Mouse (Mus musculus): ENCODE measurements at regions not wholly inside any gene's neighbourhood (a gene's known extent, or its start where the extent isn't known, plus 50 kb on each side); places are given as distances from the start of the nearest gene placed in this dataset.
A peak's percentile ranks its signal among the peaks of the same experiment; 100 is the strongest.

DNA sequence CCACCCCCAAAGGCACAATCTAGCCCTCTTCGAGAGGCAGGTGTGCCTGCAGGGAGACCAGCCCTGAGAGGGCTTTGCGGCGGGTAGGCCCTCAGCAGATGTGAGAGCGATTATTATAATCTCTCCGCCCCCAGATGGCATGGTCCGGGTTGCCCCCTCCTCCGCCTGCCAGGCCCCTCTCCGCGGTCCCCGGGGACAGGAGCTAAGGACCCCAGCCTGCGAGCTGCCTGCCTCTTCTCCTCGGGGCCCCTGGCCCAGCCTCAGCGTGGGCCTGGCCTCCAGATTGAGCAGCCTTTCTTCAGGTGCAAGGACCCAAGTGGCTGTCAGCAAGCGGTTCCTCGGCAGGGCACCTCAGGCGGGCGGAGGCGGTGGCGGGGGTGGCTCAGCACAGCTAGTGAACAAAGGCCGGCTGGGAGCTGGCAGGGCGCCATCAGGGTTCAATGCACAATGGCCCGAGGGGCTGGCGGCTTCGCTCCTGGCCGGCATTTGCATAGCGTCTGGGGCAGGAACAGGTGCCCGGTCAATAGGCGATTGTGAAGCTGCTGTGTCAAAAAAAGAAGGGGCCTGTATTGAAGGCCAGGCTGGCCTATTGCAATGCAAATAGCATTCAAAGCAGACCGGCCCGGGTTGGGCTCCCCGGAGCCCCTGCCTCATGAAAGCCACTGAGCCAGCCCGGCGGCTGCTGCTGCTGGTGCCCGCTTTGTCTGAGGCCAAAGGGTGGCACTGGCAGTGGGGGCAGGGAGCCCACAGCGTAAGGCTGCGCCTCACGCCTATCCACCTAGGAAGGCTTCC lies 141.1 kb upstream of the Zmiz1 start:
- Histone ChIP-seq H3K27ac (ENCODE audit: low read depth, low read length) (no peak overlapping the region; the same call in 1 of the 2 replicates), H3K4me3 (ENCODE audit: low read depth, low read length) (peak overlapping the region; percentile 20; the same call in 1 of the 2 replicates), H3K9ac (ENCODE audit: low read depth, low read length) (peak overlapping the region; percentile 17; the same call in 1 of the 2 replicates), H3K36me3 (ENCODE audit: control insufficient read depth, insufficient read depth) (no peaks in the 10 kb centered on the region), H3K27me3 (replicated peaks; ENCODE audit: control insufficient read depth, insufficient read depth, low read length) (no peaks in the 10 kb centered on the region), H3K4me1 (replicated peaks; ENCODE audit: control insufficient read depth, insufficient read depth, low read length) (peaks cover 4% of the 10 kb centered on the region; the same call in 1 of the 2 replicates), H3K9me3 (ENCODE audit: control insufficient read depth) (no peaks in the 10 kb centered on the region), H3K4me2 (replicated peaks; ENCODE audit: low read depth) (peak overlapping the region; percentile 58)
- TF ChIP-seq CTCF (IDR thresholded peaks at IDR 0.05; ENCODE audit: low read depth) = no peak
- peak; percentile 81 for ATAC-seq
- 22% methylated on average over 37 of the region's 37 CpGs for WGBS

DNA sequence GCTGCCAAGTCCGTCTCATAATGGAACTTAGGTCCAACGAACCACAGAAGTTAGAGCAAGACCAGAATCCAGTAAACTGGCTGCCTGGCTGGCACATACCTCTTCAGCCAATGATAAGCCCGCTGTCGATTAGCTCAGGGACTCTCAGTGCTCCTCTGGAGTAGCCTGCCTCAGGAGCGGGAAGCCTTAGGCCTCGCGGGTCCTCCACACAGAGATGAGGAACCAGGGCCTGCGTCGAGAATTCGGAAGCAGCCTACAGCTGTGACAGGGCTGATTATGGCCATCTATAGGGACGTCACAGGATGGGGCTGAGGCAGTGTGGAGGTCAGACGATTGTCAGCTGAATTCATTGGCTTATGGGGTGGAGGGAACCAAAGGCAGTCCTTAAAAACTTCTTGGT lies 140.1 kb upstream of the Zmiz1 start:
- no peak overlapping the region for H3K4me3 ChIP-seq (ENCODE audit: low read depth, low read length)
- H3K4me2 ChIP-seq (replicated peaks; ENCODE audit: low read depth) = no peak overlapping the region
- H3K4me1 ChIP-seq (replicated peaks; ENCODE audit: control insufficient read depth, insufficient read depth, low read length) = peaks cover 4% of the 10 kb centered on the region; the same call in 1 of the 2 replicates
- WGBS = 84% methylated on average over 12 of the region's 12 CpGs
- no peaks in the 10 kb centered on the region for H3K36me3 ChIP-seq (ENCODE audit: control insufficient read depth, insufficient read depth)
- no peak for ATAC-seq
- no peak overlapping the region for H3K9ac ChIP-seq (ENCODE audit: low read depth, low read length)
- no peaks in the 10 kb centered on the region for H3K27me3 ChIP-seq (replicated peaks; ENCODE audit: control insufficient read depth, insufficient read depth, low read length)
- no peak for TF ChIP-seq CTCF (IDR thresholded peaks at IDR 0.05; ENCODE audit: low read depth)
- no peak overlapping the region for H3K27ac ChIP-seq (ENCODE audit: low read depth, low read length)
- no peaks in the 10 kb centered on the region for H3K9me3 ChIP-seq (ENCODE audit: control insufficient read depth)

DNA sequence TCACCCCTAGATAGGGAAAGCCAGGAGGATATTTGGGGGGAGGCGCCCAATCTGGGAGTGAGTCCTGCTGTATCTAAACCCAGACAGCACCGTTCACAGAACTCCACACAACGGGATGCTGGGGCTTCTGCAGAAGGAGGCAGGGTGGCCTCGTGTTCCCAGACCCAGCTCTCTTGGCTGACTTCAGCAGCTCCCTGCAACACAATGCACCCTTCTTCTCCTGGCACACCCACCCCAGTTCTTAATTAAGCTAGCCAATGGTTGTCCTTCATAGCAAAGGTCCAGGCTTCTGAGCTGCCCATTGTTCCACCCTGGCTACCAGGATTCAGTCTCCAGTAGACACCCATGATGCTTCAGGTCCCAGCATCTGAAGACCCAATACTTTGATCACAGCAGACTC lies 138.8 kb upstream of the Zmiz1 start:
- Histone ChIP-seq H3K9ac (ENCODE audit: low read depth, low read length) (no peak overlapping the region), H3K4me2 (replicated peaks; ENCODE audit: low read depth) (no peak overlapping the region), H3K4me3 (ENCODE audit: low read depth, low read length) (no peak overlapping the region), H3K27ac (ENCODE audit: low read depth, low read length) (no peak overlapping the region), H3K27me3 (replicated peaks; ENCODE audit: control insufficient read depth, insufficient read depth, low read length) (no peaks in the 10 kb centered on the region), H3K4me1 (replicated peaks; ENCODE audit: control insufficient read depth, insufficient read depth, low read length) (peaks cover 4% of the 10 kb centered on the region; the same call in 1 of the 2 replicates), H3K9me3 (ENCODE audit: control insufficient read depth) (no peaks in the 10 kb centered on the region), H3K36me3 (ENCODE audit: control insufficient read depth, insufficient read depth) (no peaks in the 10 kb centered on the region)
- ATAC-seq = no peak
- 82% methylated on average over 4 of the region's 4 CpGs for WGBS
- TF ChIP-seq CTCF (IDR thresholded peaks at IDR 0.05; ENCODE audit: low read depth) = no peak

DNA sequence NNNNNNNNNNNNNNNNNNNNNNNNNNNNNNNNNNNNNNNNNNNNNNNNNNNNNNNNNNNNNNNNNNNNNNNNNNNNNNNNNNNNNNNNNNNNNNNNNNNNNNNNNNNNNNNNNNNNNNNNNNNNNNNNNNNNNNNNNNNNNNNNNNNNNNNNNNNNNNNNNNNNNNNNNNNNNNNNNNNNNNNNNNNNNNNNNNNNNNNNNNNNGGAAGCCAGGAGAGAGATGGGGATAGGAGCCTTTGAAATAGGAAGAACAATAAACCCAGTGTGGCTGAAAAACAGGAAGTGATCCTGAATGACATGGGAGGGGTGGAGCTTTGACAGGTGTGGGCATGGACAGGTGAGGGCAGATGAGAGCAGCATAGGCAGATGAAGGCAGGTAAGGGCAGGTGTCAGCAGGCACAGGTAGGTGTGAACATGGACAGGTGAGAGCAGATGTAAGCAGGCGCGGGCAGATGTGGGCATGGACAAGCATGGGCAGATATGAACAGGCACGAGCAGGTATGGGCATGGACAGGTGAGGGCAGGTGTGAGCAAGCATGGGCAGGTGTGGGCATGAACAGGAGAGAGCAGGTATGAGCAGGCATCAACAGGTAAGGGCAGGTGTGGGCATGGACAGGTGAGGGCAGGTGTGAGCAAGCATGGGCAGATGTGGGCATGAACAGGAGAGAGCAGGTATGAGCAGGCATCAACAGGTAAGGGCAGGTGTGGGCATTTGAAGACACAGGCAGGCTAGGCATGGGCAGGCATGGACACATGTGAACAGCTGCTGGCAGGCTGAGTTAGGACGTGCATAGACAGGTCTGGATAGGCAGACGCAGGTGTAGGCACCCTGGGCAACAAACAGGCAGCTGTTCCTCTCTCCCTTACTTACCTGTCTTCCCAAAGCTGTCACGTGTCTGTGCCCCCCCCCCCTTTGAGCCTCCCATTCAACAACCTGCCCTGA lies 135.2 kb upstream of the Zmiz1 start:
- 72% methylated on average over 6 of the region's 6 CpGs for WGBS
- Histone ChIP-seq H3K4me1 (replicated peaks; ENCODE audit: control insufficient read depth, insufficient read depth, low read length) (no peaks in the 10 kb centered on the region), H3K36me3 (ENCODE audit: control insufficient read depth, insufficient read depth) (no peaks in the 10 kb centered on the region), H3K4me2 (replicated peaks; ENCODE audit: low read depth) (no peak overlapping the region), H3K27ac (ENCODE audit: low read depth, low read length) (no peak overlapping the region), H3K9me3 (ENCODE audit: control insufficient read depth) (no peaks in the 10 kb centered on the region), H3K27me3 (replicated peaks; ENCODE audit: control insufficient read depth, insufficient read depth, low read length) (no peaks in the 10 kb centered on the region), H3K9ac (ENCODE audit: low read depth, low read length) (no peak overlapping the region), H3K4me3 (ENCODE audit: low read depth, low read length) (no peak overlapping the region)
- TF ChIP-seq CTCF (IDR thresholded peaks at IDR 0.05; ENCODE audit: low read depth) = peak; percentile 44
- ATAC-seq = peak; percentile 66

DNA sequence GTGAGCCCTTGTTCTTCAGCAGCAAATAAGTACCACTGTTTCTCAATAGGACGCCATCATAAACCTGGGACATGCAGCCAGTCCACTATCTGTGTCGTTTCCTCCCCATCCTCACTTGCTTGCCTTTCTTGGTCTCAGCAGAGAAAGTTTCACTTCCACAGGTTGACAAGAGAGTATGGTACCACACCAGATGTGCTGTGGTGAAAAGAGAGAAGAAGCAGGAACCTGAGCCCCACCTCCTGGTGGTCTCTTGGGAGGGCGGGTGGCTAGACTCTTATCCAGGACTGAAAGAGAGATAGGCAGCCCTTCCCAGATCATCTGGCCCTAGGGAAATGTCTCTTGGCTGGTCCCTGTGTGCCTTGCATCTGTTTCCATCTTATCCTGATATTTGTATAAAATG lies 133.1 kb upstream of the Zmiz1 start:
- H3K9me3 ChIP-seq (ENCODE audit: control insufficient read depth) = no peaks in the 10 kb centered on the region
- H3K4me3 ChIP-seq (ENCODE audit: low read depth, low read length) = no peak overlapping the region
- no peak overlapping the region for H3K9ac ChIP-seq (ENCODE audit: low read depth, low read length)
- no peak overlapping the region for H3K27ac ChIP-seq (ENCODE audit: low read depth, low read length)
- TF ChIP-seq CTCF (IDR thresholded peaks at IDR 0.05; ENCODE audit: low read depth) = no peak
- no peaks in the 10 kb centered on the region for H3K36me3 ChIP-seq (ENCODE audit: control insufficient read depth, insufficient read depth)
- 87% methylated on average over 3 of the region's 3 CpGs for WGBS
- no peak overlapping the region for H3K4me2 ChIP-seq (replicated peaks; ENCODE audit: low read depth)
- no peaks in the 10 kb centered on the region for H3K27me3 ChIP-seq (replicated peaks; ENCODE audit: control insufficient read depth, insufficient read depth, low read length)
- H3K4me1 ChIP-seq (replicated peaks; ENCODE audit: control insufficient read depth, insufficient read depth, low read length) = no peaks in the 10 kb centered on the region
- ATAC-seq = no peak

DNA sequence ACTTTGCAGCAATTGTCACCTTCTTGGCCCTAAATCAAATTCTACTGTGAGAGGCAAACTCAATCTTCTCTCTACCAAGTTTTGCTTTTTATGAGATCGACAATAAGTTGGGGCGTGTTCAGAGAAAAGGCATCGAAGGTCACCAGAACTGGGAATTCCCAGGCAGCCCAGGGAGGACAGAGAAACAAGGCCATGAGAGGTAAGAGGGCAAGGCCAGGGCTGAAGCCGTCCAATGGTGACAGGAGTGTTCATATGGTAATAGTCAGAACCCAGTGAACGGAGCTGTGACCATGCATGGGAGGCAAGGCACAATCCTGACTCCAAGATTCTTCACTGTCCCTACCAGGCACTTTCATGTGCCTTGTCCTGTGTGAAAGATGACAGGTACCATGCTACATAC lies 130.8 kb upstream of the Zmiz1 start:
- no peak overlapping the region for H3K9ac ChIP-seq (ENCODE audit: low read depth, low read length)
- ATAC-seq = no peak
- no peaks in the 10 kb centered on the region for H3K36me3 ChIP-seq (ENCODE audit: control insufficient read depth, insufficient read depth)
- no peak overlapping the region for H3K4me3 ChIP-seq (ENCODE audit: low read depth, low read length)
- WGBS = 62% methylated on average over 5 of the region's 5 CpGs
- no peaks in the 10 kb centered on the region for H3K9me3 ChIP-seq (ENCODE audit: control insufficient read depth)
- no peak overlapping the region for H3K4me2 ChIP-seq (replicated peaks; ENCODE audit: low read depth)
- no peaks in the 10 kb centered on the region for H3K4me1 ChIP-seq (replicated peaks; ENCODE audit: control insufficient read depth, insufficient read depth, low read length)
- H3K27ac ChIP-seq (ENCODE audit: low read depth, low read length) = no peak overlapping the region
- H3K27me3 ChIP-seq (replicated peaks; ENCODE audit: control insufficient read depth, insufficient read depth, low read length) = no peaks in the 10 kb centered on the region
- no peak for TF ChIP-seq CTCF (IDR thresholded peaks at IDR 0.05; ENCODE audit: low read depth)

All from intestine, postnatal 0 days (tissue).